Mouse (Mus musculus) leukemia stem cell, adult 10-12 weeks (primary cell): ENCODE data around the gene Mageb1. TPM values are rescaled to one million over a fixed set of nuclear protein-coding genes. Genes with fewer than 3 reads are reported as not detected.

ENCODE experiments used
- polyA plus RNA-seq: library from polyadenylated mRNA; stranded (reverse); fragments of >175 nt; gene quantifications from 2 replicates; pipeline ENCODE4 v1.2.3, GENCODE M21; 2012; ENCODE audit warnings: low replicate concordance

Mageb1 gene
- not detected in 2 replicates for polyA plus RNA-seq

DNA sequence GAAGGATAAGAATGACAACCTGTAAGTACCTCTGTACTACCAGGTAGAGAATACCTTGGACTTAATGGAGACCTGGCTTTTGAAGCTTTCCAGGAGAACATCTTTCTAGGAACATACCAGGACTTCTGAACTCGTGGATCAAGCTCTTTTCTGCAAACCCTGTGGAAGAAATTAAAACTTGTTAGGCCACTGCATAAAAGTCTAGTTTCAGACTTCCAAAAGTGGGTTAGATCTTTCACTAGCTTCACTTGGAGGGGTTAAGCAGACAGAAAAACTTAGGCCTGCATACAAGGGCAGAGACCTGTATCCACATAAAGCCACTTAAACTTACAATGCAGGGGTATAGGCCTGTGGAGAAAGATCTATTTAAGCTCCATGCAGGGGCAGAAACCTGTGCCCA is at the start of gene Mageb1:
Gene Mageb1, minus strand, starts transcription at position 101 of the 400 bp plus-strand sequence.

Other genes with a start within 250 kb of the Mageb1 start
- not detected in 2 replicates for gene Mageb5, start 233.3 kb downstream of the Mageb1 start, polyA plus RNA-seq